Mouse (Mus musculus): Measurements from ENCODE around the gene Prkcq.

- no peak for TF ChIP-seq CTCF (IDR thresholded peaks at IDR 0.05; ENCODE audit: control insufficient read depth, insufficient read depth, insufficient replicate concordance, low read depth, low read length)
- TF ChIP-seq POLR2A (IDR thresholded peaks at IDR 0.05; ENCODE audit: control insufficient read depth, low read depth, low read length): no peak
Measured at GRCm38 (mm10) chr2:11162701-11163100, 9.2 kb upstream of the Prkcq start.
